Mouse (Mus musculus) kidney, postnatal 0 days (tissue): ENCODE data around the gene Rin1. TPM values are rescaled to one million over a fixed set of nuclear protein-coding genes. Genes with fewer than 3 reads are reported as not detected.

Source experiments
- ATAC-seq: fragments of 200-750 bp; cut with Nextera tagmentation; replicated peaks from 2 replicates; pipeline ENCODE4 v1.8.0; 2017; ENCODE audit warnings: low read depth, moderate number of reproducible peaks, moderate TSS enrichment, moderate library complexity; ENCODE audit not compliant: low FRiP score
- DNase-seq: peaks from one replicate; pipeline ENCODE4 v3.0.0-alpha.2; 2016; ENCODE audit warnings: low spot score
- H3K27ac ChIP-seq: fragments of 300-500 bp; sonication (generic); 2 replicates; pipeline ENCODE4 v1.5.1; 2014; ENCODE audit warnings: mild to moderate bottlenecking
- H3K27me3 ChIP-seq: fragments of 300-500 bp; sonication (generic); 2 replicates; pipeline ENCODE4 v1.6.1; 2014; ENCODE audit warnings: low read length, mixed read lengths; ENCODE audit not compliant: insufficient read depth
- H3K36me3 ChIP-seq: fragments of 300-500 bp; sonication (generic); 2 replicates; pipeline ENCODE4 v1.6.1; 2014; ENCODE audit warnings: low read length, mixed read lengths; ENCODE audit not compliant: insufficient read depth
- H3K4me1 ChIP-seq: fragments of 300-500 bp; sonication (generic); replicated peaks from 2 replicates; pipeline ENCODE4 v1.6.1; 2014; ENCODE audit warnings: antibody characterized with exemption, low read length, mixed read lengths; ENCODE audit not compliant: insufficient read depth
- H3K4me2 ChIP-seq: fragments of 300-500 bp; sonication (generic); 2 replicates; pipeline ENCODE4 v1.6.1; 2014; ENCODE audit warnings: mild to moderate bottlenecking, low read length, moderate library complexity, mixed read lengths
- H3K4me3 ChIP-seq: fragments of 300-500 bp; sonication (generic); replicated peaks from 2 replicates; pipeline ENCODE4 v1.5.1; 2014; ENCODE audit warnings: low read depth, low read length
- H3K9ac ChIP-seq: fragments of 300-500 bp; sonication (generic); 2 replicates; pipeline ENCODE4 v1.6.1; 2014; ENCODE audit warnings: low read depth, low read length
- H3K9me3 ChIP-seq: fragments of 300-500 bp; sonication (generic); replicated peaks from 2 replicates; pipeline ENCODE4 v1.6.1; 2016; ENCODE audit warnings: low read length, inconsistent platforms, mixed read lengths
- CTCF ChIP-seq: IDR thresholded peaks from 2 replicates; pipeline ENCODE4 v1.5.1; 2016; ENCODE audit warnings: antibody characterized with exemption, low read depth, mild to moderate bottlenecking, moderate library complexity
- WGBS: fragments of 180-500 bp; shearing (Covaris S2); extraction: QIAGEN DNeasy Blood & Tissue Kit; methylation state at CpG from one replicate; pipeline ENCODE4 v1.1.7; 2014; 5-methylcytosine and 5-hydroxymethylcytosine counted together
- polyA plus RNA-seq: library from polyadenylated mRNA; unstranded; fragments of >200 nt; fragmentation: Nextera tagmentation; extraction: Ambion mirVana; gene quantifications from 2 replicates; pipeline ENCODE4 v1.2.1, GENCODE M21; 2015

Gene Rin1
- polyA plus RNA-seq, 1 experiment from 2014 or later = 3.2 TPM

- peak within 1 kb of the TSS; percentile 78 for H3K27ac ChIP-seq
- 0 out of 2 replicates have a peak, but pooled peaks cover 10% of the 10 kb centered on the region for H3K36me3 ChIP-seq
- peak within 1 kb of the TSS; percentile 70 for H3K4me2 ChIP-seq
- ATAC-seq (peak; percentile 91), DNase-seq (peak; percentile 100)
- no peaks in the 10 kb centered on the region for H3K9me3 ChIP-seq
- peak within 1 kb of the TSS; percentile 63 for H3K9ac ChIP-seq
- TF ChIP-seq CTCF = peak; percentile 66
- H3K27me3 ChIP-seq = peaks cover 20% of the 10 kb centered on the region; the same call in 1 of the 2 replicates
- H3K4me3 ChIP-seq = peak within 1 kb of the TSS; percentile 67
- under 1% methylated on average over 58 of the region's 58 CpGs for WGBS
- peaks cover 4% of the 10 kb centered on the region; the same call in 1 of the 2 replicates for H3K4me1 ChIP-seq
Measured at GRCm38 (mm10) chr19:5087884-5088728, 37.8 kb downstream of the Rin1 start, which contains the start of gene Yif1a. TSS of gene Yif1a (plus strand) at chr19:5088538.

GRCm38 (mm10) chr19:5089324-5089723 lies 39.0 kb downstream of the Rin1 start:
- Histone ChIP-seq H3K4me1 (peaks cover 4% of the 10 kb centered on the region; the same call in 1 of the 2 replicates), H3K27me3 (peaks cover 15% of the 10 kb centered on the region; the same call in 1 of the 2 replicates), H3K27ac (no peak overlapping the region), H3K9me3 (no peaks in the 10 kb centered on the region), H3K4me3 (no peak overlapping the region), H3K9ac (peak overlapping the region; percentile 63), H3K36me3 (0 out of 2 replicates have a peak, but pooled peaks cover 10% of the 10 kb centered on the region), H3K4me2 (peak overlapping the region; percentile 70)
- DNase-seq (no peak), ATAC-seq (no peak)
- WGBS = 88% methylated on average over 4 of the region's 4 CpGs
- no peak for TF ChIP-seq CTCF

- WGBS = 89% methylated on average over 10 of the region's 10 CpGs
- 0 out of 2 replicates have a peak, but pooled peaks cover 10% of the 10 kb centered on the region for H3K36me3 ChIP-seq
- no peaks in the 10 kb centered on the region for H3K27me3 ChIP-seq
- H3K27ac ChIP-seq = no peak overlapping the region
- DNase-seq = no peak
- H3K4me2 ChIP-seq = no peak overlapping the region
- no peaks in the 10 kb centered on the region; the same call in 1 of the 2 replicates for H3K4me1 ChIP-seq
- H3K9me3 ChIP-seq = no peaks in the 10 kb centered on the region
- H3K4me3 ChIP-seq = no peak overlapping the region
- no peak for ATAC-seq
- no peak overlapping the region for H3K9ac ChIP-seq
- TF ChIP-seq CTCF = no peak
Measured at GRCm38 (mm10) chr19:5092083-5092482, 41.8 kb downstream of the Rin1 start.

- H3K4me3 ChIP-seq = no peak overlapping the region
- H3K27me3 ChIP-seq = no peaks in the 10 kb centered on the region
- no peak for TF ChIP-seq CTCF
- H3K27ac ChIP-seq = no peak overlapping the region
- ATAC-seq (0 out of 2 replicates have a peak, but pooled peaks have one; percentile 1), DNase-seq (no peak)
- H3K9me3 ChIP-seq = no peaks in the 10 kb centered on the region
- H3K4me2 ChIP-seq = no peak overlapping the region
- WGBS = 73% methylated on average over 12 of the region's 12 CpGs
- H3K36me3 ChIP-seq = 0 out of 2 replicates have a peak, but pooled peaks cover 10% of the 10 kb centered on the region
- H3K9ac ChIP-seq = no peak overlapping the region
- peaks cover 8% of the 10 kb centered on the region for H3K4me1 ChIP-seq
Measured at GRCm38 (mm10) chr19:5093481-5094242, 43.4 kb downstream of the Rin1 start.

- Histone ChIP-seq H3K4me1 (peaks cover 10% of the 10 kb centered on the region), H3K27ac (no peak overlapping the region), H3K9ac (no peak overlapping the region), H3K9me3 (no peaks in the 10 kb centered on the region), H3K27me3 (no peaks in the 10 kb centered on the region), H3K36me3 (0 out of 2 replicates have a peak, but pooled peaks cover 10% of the 10 kb centered on the region), H3K4me3 (no peak overlapping the region), H3K4me2 (no peak overlapping the region)
- DNase-seq = peak; percentile 94
- WGBS = 1% methylated on average over 21 of the region's 21 CpGs
- peak; percentile 92 for TF ChIP-seq CTCF
- ATAC-seq = peak; percentile 71
Measured at GRCm38 (mm10) chr19:5094243-5094632, 44.0 kb downstream of the Rin1 start.
